Mouse (Mus musculus) B cell, adult (primary cell): ENCODE data around the gene Olfr809. TPM values are rescaled to one million over a fixed set of nuclear protein-coding genes. Genes with fewer than 3 reads are reported as not detected.

Experiments
- total RNA-seq: library from RNA; stranded (reverse); gene quantifications from 4 replicates; pipeline ENCODE4 v1.2.4, GENCODE M21; 2023; ENCODE audit not compliant: inconsistent age

Olfr809 gene
- not detected in 4 replicates for total RNA-seq

GRCm38 (mm10) chr10:129774338-129774737 is at the start of gene Olfr809:
Gene Olfr809, plus strand, starts transcription at chr10:129774638.

GRCm38 (mm10) chr10:129729275-129729674 is 45.2 kb upstream of the Olfr809 start, which contains the start of gene Olfr805:
Gene Olfr805, minus strand, starts transcription at chr10:129729375.

GRCm38 (mm10) chr10:129741821-129742220 is 32.6 kb upstream of the Olfr809 start, which contains the start of gene Olfr806:
Gene Olfr806, minus strand, starts transcription at chr10:129741921.

DNA sequence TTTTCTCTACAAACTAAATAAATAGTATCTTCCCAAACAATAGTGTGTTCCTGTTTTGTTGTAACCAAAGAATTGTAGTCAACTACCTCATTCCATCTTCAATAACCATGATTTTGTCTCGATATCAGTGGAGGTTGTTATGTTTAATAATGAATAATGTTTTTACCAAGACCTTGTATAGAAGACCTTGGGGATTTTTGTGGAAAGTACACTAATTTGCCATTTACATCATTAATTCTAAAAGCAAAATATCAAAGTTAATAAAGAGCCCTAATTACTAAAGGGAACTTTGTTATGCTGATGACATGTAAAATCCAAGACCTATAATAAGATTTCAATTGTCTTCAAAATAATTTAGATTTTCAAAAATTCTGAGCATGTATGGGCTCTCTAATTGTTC is 16.7 kb upstream of the Olfr809 start, which contains the start of gene Olfr807:
TSS of gene Olfr807 (minus strand) at position 101 of the 400 bp plus-strand sequence.

GRCm38 (mm10) chr10:129765182-129765581 is 9.3 kb upstream of the Olfr809 start, which contains the start of gene Olfr808:
Gene Olfr808, plus strand, starts transcription at chr10:129765482.

DNA sequence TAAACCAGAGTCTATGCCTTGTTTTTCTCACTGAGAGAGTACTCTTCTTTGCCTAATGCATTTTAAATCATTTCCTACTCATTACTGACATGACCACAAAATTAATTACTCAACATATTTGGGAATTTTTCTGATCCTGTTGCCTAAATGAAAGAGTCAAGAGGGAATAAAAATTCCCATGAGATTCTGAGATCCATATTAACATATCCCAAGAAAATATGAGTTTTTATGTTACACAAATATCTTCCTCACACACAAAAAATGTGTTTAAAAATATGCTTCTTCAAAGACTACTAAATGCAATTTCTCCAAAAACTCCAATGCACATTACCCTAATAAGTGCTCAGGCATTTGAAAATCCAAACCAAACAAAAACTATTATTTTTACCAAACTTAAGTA is 20.4 kb downstream of the Olfr809 start, which contains the start of gene Olfr810:
TSS of gene Olfr810 (minus strand) at position 101 of the 400 bp plus-strand sequence.

GRCm38 (mm10) chr10:129804296-129804695 is 29.9 kb downstream of the Olfr809 start, which contains the start of gene Olfr811:
Gene Olfr811, minus strand, starts transcription at chr10:129804396.

Other genes starting within 250 kb of the Olfr809 start
- gene Olfr792, start 235.5 kb upstream of the Olfr809 start, total RNA-seq = not detected in 4 replicates
- gene Olfr794, start 207.0 kb upstream of the Olfr809 start, total RNA-seq = not detected in 4 replicates
- gene Olfr796, start 162.1 kb upstream of the Olfr809 start, total RNA-seq = not detected in 4 replicates
- not detected in 4 replicates for gene Olfr798, start 146.7 kb upstream of the Olfr809 start, total RNA-seq
- gene Olfr799, start 137.2 kb upstream of the Olfr809 start, total RNA-seq = not detected in 4 replicates
- not detected in 4 replicates for gene Olfr800, start 116.9 kb upstream of the Olfr809 start, total RNA-seq
- not detected in 4 replicates for gene Olfr801, start 100.8 kb upstream of the Olfr809 start, total RNA-seq
- gene Olfr802, start 86.5 kb upstream of the Olfr809 start, total RNA-seq = not detected in 4 replicates
- not detected in 4 replicates for gene Olfr803, start 80.4 kb upstream of the Olfr809 start, total RNA-seq
- gene Olfr804, start 71.4 kb upstream of the Olfr809 start, total RNA-seq = not detected in 4 replicates
- not detected in 4 replicates for gene Olfr805, start 45.3 kb upstream of the Olfr809 start, total RNA-seq
- gene Olfr806, start 32.7 kb upstream of the Olfr809 start, total RNA-seq = not detected in 4 replicates
- not detected in 4 replicates for gene Olfr807, start 16.8 kb upstream of the Olfr809 start, total RNA-seq
- not detected in 4 replicates for gene Olfr808, start 9.2 kb upstream of the Olfr809 start, total RNA-seq
- not detected in 4 replicates for gene Olfr810, start 20.3 kb downstream of the Olfr809 start, total RNA-seq
- gene Olfr811, start 29.8 kb downstream of the Olfr809 start, total RNA-seq = not detected in 4 replicates
- gene Olfr812, start 71.5 kb downstream of the Olfr809 start, total RNA-seq = not detected in 4 replicates
- gene Olfr813, start 80.7 kb downstream of the Olfr809 start, total RNA-seq = not detected in 4 replicates
- not detected in 4 replicates for gene Olfr814, start 105.2 kb downstream of the Olfr809 start, total RNA-seq
- gene Olfr815, start 131.2 kb downstream of the Olfr809 start, total RNA-seq = not detected in 4 replicates
- not detected in 4 replicates for gene Olfr816, start 141.0 kb downstream of the Olfr809 start, total RNA-seq
- not detected in 4 replicates for gene Olfr818, start 174.5 kb downstream of the Olfr809 start, total RNA-seq
- gene Olfr819, start 192.6 kb downstream of the Olfr809 start, total RNA-seq = not detected in 4 replicates
- gene Olfr247, start 201.5 kb downstream of the Olfr809 start, total RNA-seq = not detected in 4 replicates
- not detected in 4 replicates for gene Gm10310, start 210.4 kb downstream of the Olfr809 start, total RNA-seq
- not detected in 4 replicates for gene Olfr820, start 238.0 kb downstream of the Olfr809 start, total RNA-seq